Mouse (Mus musculus): ENCODE measurements around the gene Plgrkt. TPM values are rescaled to one million over a fixed set of nuclear protein-coding genes. Genes with fewer than 3 reads are reported as not detected.
"Not testable (repeated sequence)": the region's sequence is repeated elsewhere in the genome, so short reads cannot be mapped to it uniquely, and the experiment has no call there.

Plgrkt gene
- 32.2 and 51.7 TPM in 2 replicates for polyA plus RNA-seq (2012; rRNA removed)

DNA sequence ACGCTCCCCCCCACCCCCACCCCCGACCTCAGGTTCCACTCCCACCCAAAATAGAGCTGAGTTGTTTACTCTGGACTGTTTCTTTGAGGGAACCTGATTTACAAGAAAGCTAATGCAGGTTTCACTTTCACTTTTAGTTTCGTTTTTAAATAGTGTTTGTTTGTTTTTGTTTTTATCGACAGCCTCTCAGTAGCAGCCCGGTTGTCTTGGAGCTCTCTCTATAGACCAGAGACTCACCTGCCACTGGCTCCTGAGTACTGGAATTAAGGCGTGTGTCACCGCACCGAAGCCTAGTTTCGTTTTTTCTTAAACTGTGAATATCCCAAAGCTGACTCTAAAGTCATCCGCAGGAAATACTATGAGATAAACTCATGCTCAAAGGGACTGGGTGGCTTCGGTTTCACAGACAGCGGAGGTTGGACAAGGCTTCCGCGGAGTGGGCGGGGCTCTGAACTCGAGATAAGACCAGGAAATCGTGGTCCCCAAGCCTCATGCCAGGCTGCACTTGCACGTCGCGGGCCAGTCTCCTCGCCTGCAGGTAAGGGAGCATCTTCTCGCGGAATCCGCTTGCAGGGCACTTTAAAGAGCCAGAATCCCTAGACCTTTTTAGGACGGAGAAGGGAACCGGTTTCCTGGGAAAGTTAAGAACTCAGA is at the start of gene Plgrkt, which contains the start of gene Cd274:
TSS of gene Plgrkt (minus strand) at position 422 of the 654 bp plus-strand sequence.
TSS of gene Cd274 (plus strand) at position 487 of the 654 bp plus-strand sequence.
- WGBS = 1% methylated on average over 26 of the region's 26 CpGs
- peak; percentile 80 for DNase-seq (ENCODE audit: low read depth, low spot score)

DNA sequence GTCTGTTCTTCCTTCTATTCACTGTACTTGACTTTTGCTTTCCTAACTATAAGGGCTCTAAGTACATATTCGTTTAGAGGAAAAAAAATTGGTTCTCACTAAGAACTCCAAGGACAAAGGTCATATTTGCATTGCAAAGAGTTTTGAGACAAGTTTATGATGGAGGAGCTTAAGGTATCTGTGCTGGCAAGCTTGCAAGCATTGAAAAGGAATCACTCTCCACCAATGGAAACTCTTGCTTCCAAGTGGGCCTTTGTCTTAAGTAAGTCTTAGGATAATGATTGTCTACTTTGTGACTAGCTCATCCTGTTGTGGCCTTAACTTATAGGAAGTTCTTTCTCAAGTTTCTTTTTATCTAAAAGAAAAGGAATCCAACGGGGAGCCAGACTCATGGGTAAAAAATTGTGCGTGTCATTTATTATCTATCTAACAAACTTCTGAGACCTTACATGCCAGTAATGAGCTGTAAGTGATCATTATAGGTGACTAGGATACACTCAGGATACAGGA is 49.3 kb upstream of the Plgrkt start:
- WGBS = 54% methylated on average over 3 of the region's 3 CpGs
- DNase-seq (ENCODE audit: low read depth, low spot score) = no peak

DNA sequence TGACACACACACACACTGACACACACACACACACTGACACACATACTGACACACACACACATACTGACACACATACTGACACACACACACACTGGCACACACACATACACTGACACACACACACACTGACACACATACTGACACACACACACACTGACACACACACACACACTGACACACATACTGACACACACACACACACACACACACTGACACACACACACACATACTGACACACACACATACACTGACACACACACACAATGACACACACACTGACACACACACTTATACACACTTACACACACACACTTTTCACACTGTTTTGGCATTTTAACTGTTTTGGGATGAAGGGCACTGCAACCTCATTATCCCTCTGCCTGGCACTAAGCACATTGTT is 47.7 kb upstream of the Plgrkt start:
- DNase-seq (ENCODE audit: low read depth, low spot score) = not testable (repeated sequence)

DNA sequence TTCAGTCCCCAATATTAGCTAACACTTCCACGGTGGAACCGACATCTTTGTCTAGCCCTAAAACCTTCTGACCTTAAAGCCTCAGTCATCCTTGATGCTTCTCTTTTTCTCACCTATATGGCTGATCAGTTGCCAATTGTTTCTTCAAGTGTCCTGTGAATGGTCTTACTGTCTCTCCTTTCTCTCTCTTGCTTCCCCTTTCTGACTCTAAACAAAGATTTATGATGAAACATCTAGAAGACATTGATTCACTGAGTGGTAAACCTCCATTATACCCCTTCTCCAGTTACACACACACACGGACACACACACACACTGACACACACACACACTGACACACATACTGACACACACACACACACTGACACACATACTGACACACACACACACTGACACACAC is 47.3 kb upstream of the Plgrkt start:
- no peak for DNase-seq (ENCODE audit: low read depth, low spot score)
- WGBS = 89% methylated on average over 3 of the region's 3 CpGs

DNA sequence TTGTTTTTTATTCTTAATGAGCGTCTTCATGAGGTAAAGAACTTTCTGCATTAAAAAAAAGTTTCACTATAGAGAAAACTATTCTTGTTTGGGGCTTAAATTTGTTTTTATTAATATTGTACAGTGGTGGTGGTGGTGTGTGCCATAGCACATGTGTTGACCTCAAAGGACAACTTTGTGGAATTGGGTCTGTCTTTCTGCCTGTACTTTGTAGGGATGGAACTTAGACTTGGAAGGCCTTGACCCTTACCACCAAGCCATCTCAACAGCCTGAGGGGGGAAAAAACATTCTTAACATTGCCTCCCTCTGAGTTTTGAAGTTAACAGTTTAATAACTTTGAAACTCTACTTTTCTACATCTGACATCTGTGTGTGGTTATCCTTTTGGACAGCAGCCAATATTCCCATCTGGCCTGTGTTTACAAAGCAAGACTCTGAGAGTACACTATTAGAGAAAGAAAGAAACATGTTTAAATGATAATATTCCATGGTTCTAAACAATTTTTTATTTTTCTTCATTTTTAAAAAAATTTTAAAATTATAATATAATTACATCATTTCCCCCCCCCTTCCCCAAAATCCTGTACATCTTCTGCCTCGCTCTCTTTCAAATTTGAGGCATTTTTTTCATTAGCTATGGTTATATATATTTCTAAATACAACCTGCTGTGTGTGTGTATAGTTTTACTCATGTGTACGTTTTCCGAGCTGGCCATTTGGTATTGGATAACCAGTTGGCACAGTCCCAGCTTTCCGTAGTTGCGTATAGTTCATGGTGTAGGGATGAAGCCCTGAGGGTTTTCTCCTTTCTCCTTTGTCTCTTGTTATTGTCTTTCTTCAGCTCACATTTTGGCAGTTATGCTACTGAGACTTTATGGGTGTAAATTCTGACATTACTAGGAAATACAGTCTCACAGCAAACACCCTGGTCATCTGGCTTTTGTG is 45.6 kb upstream of the Plgrkt start:
- 64% methylated on average over 6 of the region's 6 CpGs for WGBS
- DNase-seq (ENCODE audit: low read depth, low spot score) = no peak

DNA sequence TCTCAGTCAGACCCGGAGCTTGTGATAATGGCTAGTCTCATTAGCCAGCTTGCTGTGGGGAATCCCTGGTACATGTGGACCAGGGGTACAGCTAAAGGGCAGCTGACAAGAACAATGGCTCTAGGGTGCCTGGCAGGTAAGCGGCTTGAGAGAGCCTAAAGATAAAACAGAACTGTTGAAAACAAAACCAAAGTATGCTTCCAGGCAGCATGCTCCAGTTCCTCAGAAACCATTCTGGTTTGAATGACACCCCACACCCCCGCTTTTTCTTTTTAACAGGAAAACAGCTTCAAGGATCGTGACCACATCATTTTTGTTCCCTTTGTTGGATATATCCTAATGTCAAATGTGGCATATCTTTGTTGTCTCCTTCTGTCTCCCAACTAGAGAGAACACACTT is 43.4 kb upstream of the Plgrkt start, which contains the start of gene Pdcd1lg2:
TSS of gene Pdcd1lg2 (plus strand) at position 301 of the 400 bp plus-strand sequence.
- DNase-seq (ENCODE audit: low read depth, low spot score) = no peak
- 91% methylated on average over 4 of the region's 4 CpGs for WGBS

DNA sequence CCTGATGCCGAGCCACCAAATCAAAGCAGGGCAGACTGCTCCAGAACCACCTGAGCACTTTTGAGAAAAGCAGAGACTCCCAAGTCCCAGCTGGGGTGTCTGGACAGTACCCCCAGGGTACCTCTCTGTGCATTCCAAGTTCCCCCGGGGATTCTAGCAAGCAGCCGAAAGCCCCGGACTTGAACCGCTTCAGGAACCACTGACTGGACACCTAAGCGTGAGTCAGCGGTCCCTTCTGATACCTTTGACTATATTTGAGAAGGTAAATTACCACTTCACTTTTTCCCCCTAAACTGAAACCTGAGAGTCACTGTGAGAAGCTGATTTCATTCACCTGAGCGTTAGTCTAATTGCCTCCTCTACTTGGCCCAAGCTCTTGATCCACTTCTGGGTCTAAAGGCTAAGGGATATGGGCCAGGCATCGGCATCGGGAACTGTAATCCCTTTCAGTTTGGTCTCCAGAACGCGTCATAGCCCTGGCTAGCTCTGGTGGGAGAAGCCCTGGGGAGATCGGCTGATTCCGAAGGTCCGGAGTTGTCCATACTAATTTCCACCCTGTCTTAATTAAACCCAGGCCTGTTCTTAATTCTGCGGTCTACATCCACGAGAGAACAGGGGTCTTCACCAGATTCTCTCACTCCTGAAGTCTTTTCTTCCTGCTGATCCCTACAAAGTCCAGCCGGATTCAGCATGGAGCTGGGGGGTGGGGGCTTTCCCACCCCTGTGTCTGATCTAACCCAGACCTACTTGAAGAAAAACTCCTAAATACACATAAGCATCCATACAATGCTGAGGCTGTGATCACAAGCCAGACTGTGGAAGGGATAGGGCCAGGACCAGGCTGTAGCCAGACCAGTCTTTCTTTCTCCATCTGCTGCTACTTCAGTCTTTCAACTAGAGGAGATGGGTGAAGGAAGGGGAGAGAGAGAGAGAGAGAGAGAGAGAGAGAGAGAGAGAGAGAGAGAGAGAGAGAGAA is 39.1 kb upstream of the Plgrkt start:
- 90% methylated on average over 18 of the region's 18 CpGs for WGBS
- DNase-seq (ENCODE audit: low read depth, low spot score) = no peak

DNA sequence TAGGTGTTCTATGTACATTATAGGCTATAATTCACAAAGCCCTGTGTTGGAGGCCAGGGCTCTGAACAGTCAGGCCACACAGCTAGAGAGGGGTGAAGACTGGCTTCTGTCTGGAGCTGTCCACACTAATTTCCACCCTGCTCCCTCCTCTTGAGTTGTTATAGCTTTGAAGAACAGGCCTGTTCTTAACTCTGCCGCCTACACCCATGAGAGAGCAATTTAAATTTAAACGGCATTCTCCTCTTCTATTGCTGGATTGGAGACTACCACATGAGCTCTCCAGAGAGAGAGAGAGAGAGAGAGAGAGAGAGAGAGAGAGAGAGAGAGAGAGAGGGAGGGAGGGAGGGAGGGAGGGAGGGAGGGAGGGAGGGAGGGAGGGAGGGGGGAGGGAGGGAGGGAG is 38.2 kb upstream of the Plgrkt start:
- whole genome bisulfite sequencing = 58% methylated on average over 2 of the region's 2 CpGs
- no peak for DNase-seq (ENCODE audit: low read depth, low spot score)

DNA sequence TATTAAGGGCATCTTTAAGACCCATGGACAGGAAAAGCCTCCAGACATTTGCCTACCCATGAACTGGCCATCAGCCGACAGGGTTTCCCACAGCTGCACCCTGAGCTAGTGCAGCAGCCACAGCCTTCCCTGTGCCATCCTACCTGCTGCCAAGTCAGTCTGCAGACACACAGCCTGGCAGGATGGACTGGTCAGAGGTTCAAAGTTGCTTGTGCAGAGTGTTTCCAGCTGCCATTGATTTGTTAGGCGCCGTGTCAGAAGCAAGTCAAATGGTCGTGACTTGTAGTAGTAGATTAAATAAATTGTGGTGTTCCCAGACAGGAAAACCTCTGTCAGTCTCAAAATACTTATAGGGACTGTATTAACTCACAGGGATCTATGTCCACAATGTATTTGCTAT is 36.1 kb upstream of the Plgrkt start:
- 93% methylated on average over 4 of the region's 4 CpGs for WGBS
- no peak for DNase-seq (ENCODE audit: low read depth, low spot score)

DNA sequence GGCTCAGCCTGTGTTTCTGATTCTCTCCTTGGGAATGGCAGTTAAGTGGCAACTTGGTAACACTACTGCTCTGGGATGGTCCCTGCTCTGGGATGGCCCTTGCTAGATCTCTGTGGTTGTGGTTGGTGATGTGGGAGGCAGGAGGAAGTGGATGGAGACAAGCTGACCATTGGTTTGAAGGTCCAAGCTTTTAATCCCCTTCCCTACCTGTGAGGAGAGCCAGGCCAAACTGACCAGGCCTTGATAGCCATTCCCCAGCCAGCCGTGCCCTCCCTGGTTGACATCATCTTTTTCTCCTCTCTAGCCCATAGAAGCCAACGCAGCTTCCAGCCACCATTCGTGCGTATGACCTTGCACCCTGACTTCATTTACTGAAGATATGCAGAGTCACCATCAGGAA is 35.4 kb upstream of the Plgrkt start:
- WGBS = 95% methylated on average over 4 of the region's 4 CpGs

DNA sequence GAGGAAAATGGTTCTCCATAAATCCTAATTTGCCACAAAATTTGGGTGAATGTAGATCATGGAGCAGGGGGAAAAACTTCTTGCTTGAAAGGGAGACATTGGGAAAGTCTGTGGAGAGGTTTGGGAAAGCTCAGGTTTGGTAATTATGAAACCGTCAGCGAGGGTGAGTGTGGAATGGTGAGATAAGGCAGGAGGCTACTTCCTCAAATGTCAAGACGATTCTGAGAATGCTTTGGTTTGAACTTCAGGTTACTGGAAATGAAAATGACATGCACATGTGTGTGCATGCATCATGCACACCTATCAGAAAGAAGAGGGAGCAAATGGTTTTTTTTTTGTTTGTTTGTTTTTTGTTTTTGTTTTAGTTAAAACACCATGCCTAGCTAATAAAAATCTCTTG is 33.3 kb upstream of the Plgrkt start:
- 73% methylated on average over 3 of the region's 3 CpGs for WGBS
- no peak for DNase-seq (ENCODE audit: low read depth, low spot score)

More for the DNA sequence above, 35.4 kb upstream of the Plgrkt start:
- DNase-seq (ENCODE audit: low read depth, low spot score) = no peak

DNA sequence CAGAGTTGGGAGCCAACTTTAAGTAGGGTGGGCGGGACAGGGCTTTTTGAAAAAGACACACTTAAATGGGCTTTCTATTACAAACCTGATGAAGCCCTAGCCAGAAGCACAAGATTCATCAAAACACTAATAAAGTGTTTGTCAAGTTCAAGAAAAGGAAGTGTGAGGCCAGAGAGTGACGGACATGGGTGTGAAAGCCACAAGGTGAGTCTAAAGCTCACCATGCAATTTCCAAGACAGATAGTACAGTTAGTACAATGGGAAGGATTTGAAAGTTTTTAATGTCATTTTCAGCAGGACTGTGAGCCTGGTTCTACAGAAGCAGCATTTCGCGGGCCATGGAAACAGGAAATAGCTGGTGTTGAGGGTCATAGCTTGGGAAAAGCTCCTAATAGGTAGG is 32.6 kb upstream of the Plgrkt start:
- DNase-seq (ENCODE audit: low read depth, low spot score) = no peak
- 91% methylated on average over 4 of the region's 4 CpGs for WGBS

DNA sequence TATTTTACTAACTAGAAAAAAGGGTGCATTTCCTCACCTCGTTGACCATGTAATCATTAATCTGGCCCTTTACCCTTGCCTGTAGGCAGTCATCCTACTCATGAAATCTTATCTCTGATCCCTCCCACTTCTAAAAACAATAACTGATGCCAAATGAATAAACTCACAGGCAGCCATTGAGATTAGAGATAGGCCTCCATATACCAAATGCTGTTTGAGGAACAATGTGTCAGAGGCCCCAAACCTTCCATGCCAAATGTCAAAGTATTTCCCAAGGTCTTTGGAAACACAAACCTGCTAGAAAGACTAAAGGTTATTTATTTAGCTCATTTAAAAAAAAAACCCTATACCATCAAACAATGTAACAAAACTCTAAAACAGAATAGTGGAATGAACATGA is 29.2 kb upstream of the Plgrkt start:
- 18% methylated on average over 1 of the region's 1 CpGs for WGBS
- DNase-seq (ENCODE audit: low read depth, low spot score) = no peak

DNA sequence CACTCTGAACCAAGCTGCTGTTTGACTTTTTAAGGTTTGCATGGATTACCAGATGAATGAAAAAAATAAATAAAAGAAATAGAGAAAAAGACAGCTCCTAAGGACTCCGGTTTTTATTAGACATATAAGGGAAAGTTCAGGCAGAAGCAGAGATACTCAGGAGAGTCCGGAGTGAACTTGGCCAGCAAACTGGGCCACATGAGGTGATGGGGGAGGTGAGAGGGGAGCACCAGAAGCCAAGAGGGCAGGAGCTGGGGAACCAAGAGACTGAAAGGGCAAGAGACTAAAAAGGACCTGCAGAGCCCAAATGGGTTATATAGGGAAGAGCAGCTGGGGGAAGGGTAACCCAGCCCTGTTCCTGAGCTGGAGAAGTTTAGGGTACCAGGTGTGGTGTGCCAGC is 27.5 kb upstream of the Plgrkt start:
- no peak for DNase-seq (ENCODE audit: low read depth, low spot score)

DNA sequence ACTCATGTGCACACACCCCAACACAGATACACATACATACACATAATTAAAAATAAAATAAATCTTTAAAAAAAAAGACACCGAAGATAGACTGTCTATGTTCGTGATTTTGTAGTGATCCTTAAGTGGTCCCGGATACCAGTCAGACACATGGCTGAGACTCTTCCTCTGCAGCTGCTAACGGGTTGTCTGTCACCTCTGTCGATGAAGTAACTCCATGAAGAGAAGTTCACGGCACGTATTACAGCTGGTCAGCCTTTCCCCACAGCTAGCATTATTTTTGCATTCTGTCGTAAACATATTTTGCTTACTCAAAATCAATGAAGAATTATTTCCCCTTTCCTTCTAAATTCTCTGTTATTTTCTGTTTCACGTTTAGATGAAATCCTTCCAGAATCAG is 26.1 kb upstream of the Plgrkt start:
- DNase-seq (ENCODE audit: low read depth, low spot score) = no peak
- WGBS = 84% methylated on average over 9 of the region's 9 CpGs

More for the DNA sequence above, 27.5 kb upstream of the Plgrkt start:
- WGBS = 91% methylated on average over 2 of the region's 2 CpGs

DNA sequence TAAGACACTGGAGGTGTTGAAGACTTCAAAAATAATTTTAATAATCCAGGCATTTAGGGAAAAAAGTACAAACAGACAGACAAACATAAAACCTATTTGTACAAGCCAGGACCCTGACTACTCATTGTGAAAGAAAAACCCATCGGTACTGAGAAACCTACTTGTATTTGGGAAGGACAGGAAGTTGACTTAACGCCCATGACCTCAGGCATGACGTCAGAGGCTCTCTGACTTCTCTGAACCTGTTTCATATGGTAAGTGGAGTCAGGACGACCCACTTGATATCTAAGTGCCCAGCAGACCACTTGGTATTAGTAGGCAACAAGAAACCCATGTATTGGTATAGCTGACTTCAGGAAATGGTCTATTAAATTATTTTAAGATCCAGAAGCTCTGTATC is 24.1 kb upstream of the Plgrkt start:
- 71% methylated on average over 4 of the region's 4 CpGs for WGBS

DNA sequence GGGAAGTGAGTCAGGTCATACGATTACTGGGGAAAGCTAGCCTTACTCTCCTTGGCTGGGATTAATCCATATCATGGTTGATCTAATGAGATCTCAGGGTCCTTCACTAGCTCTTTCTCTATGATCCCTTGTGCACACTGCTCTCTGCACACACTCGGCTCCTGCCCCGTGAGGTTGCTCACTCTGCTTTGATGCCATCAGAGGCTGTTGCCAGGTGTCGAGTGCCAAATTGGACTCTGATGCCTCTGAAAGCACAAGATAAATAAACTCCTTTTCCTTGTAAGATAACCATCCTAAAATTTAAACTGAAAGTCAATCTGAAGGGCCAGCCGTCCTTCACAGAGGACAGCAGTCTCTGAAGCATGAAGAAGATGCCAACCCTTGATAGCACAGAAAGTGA is 23.3 kb upstream of the Plgrkt start:
- 51% methylated on average over 5 of the region's 5 CpGs for WGBS
- no peak for DNase-seq (ENCODE audit: low read depth, low spot score)

More for the DNA sequence above, 24.1 kb upstream of the Plgrkt start:
- no peak for DNase-seq (ENCODE audit: low read depth, low spot score)

DNA sequence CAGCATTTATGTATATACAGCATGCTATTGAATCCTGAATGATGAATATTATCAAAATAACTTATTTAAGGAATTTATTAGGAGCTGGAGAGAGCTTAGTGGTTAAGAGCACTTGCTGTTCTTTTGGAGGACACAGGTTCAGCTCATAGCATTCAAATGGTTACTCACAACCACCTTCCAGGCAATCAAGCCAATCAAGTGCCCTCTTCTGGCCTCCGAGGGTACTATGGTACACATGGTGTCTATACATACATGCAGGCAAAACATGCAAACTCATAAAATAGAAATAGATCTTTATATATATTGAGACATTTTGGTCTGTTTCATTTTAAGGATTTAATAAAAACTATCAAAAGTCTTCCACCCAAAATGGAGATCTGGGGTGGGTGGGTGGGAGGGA is 21.6 kb upstream of the Plgrkt start:
- WGBS = 92% methylated on average over 1 of the region's 1 CpGs
- no peak for DNase-seq (ENCODE audit: low read depth, low spot score)

DNA sequence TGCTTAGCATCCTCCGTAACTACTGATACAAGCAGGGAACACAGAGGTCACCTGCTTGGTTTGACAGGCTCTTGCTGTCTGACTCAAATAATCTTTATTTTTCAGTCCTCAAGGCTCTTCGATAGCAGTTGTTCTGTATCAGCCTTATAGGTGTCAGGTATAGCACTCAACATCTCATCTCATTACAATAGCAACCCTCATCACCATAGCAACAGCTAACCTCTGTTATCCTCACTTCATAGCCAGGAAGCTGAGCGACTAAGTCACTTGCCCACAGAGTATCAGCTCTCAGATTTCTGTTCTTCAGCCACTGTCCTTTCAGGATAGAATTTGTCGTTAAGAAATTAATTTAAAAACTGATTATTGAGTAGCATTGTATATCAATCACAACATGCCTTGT is 18.6 kb upstream of the Plgrkt start:
- 90% methylated on average over 4 of the region's 4 CpGs for WGBS
- no peak for DNase-seq (ENCODE audit: low read depth, low spot score)

All from large intestine, adult 2 months (tissue).